34 mouse cellular contexts compared by ENCODE assay signal in genomic region chr8:57337271-57338030, GRCm38 (mm10). TPM values are rescaled to one million over a fixed set of nuclear protein-coding genes. Genes with fewer than 3 reads are reported as not detected.
DNase-seq lines count a peak whose midpoint lies in the region; ATAC-seq lines count a peak whose summit lies in the region.
"Had no signal": no experiment of that assay in that cellular context is flagged by ENCODE, and none has a peak within 500 bp of the region (broad histone marks: within the 10 kb centered on the region; RNA-seq: fewer than 3 reads in every experiment).

No protein-coding gene starts in this region.

- no peak for DNase-seq in heart, embryonic 10.5 days (ENCODE audit: low spot score)
- DNase-seq in hindbrain, embryonic 11.5 days (ENCODE audit: low spot score), result peak; percentile 35
- peak; percentile 9 for DNase-seq in neural tube, embryonic 11.5 days (ENCODE audit: low spot score)
- DNase-seq: adrenal gland, postnatal 14 days; cerebellum, adult 11 months; cerebellum, adult 9-10 months; cerebellum, postnatal 36 days; gastrocnemius, postnatal 25 days; heart, adult 2 months; heart, postnatal 36 days; kidney, adult 9 months; kidney, postnatal 10 days; layer of hippocampus, postnatal 36 days; left cerebral cortex, postnatal 4 days; liver; lung, adult 2 months; lung, postnatal 10 days; retina, postnatal 1 day; right cerebral cortex, postnatal 14 days; thymus, postnatal 4 days had no signal

- no peaks in the 10 kb centered on the region for H3K36me3 ChIP-seq in heart, embryonic 11.5 days (ENCODE audit: control insufficient read depth, insufficient read depth, low read length)
- H3K36me3 ChIP-seq in heart, embryonic 10.5 days, result no peaks in the 10 kb centered on the region
- H3K36me3 ChIP-seq in hindbrain, embryonic 11.5 days (ENCODE audit: control insufficient read depth, insufficient read depth, low read length), result no peaks in the 10 kb centered on the region
- H3K36me3 ChIP-seq in hindbrain, embryonic 13.5 days, result no peaks in the 10 kb centered on the region
- H3K36me3 ChIP-seq in embryonic facial prominence, embryonic 13.5 days, result no peaks in the 10 kb centered on the region
- no peaks in the 10 kb centered on the region for H3K36me3 ChIP-seq in neural tube, embryonic 11.5 days (ENCODE audit: control insufficient read depth, insufficient read depth, low read length)
- H3K36me3 ChIP-seq: embryonic facial prominence, embryonic 12.5 days; forebrain, embryonic 12.5 days; hindbrain, embryonic 15.5 days; intestine, embryonic 15.5 days; midbrain, embryonic 10.5 days had no signal

- H3K4me1 ChIP-seq in heart, embryonic 11.5 days (ENCODE audit: control insufficient read depth, insufficient read depth, low read length), result peaks cover 38% of the 10 kb centered on the region
- peaks cover 37% of the 10 kb centered on the region for H3K4me1 ChIP-seq in heart, embryonic 10.5 days
- H3K4me1 ChIP-seq in hindbrain, embryonic 11.5 days (replicated peaks; ENCODE audit: control insufficient read depth, insufficient read depth, low read length), result peaks cover 3% of the 10 kb centered on the region; the same call in 1 of the 2 replicates
- peaks cover 11% of the 10 kb centered on the region for H3K4me1 ChIP-seq in hindbrain, embryonic 13.5 days (replicated peaks)
- peaks cover 14% of the 10 kb centered on the region for H3K4me1 ChIP-seq in embryonic facial prominence, embryonic 13.5 days
- H3K4me1 ChIP-seq in neural tube, embryonic 11.5 days (ENCODE audit: control insufficient read depth, insufficient read depth, low read length), result 0 out of 2 replicates have a peak, but pooled peaks cover 3% of the 10 kb centered on the region

- H3K4me3 ChIP-seq in heart, embryonic 11.5 days (ENCODE audit: low read depth, low read length), result no peak overlapping the region
- H3K4me3 ChIP-seq in heart, embryonic 10.5 days, result no peak overlapping the region
- no peak overlapping the region for H3K4me3 ChIP-seq in hindbrain, embryonic 11.5 days (ENCODE audit: low read depth, low read length)
- no peak overlapping the region for H3K4me3 ChIP-seq in hindbrain, embryonic 13.5 days
- no peak overlapping the region for H3K4me3 ChIP-seq in embryonic facial prominence, embryonic 13.5 days
- no peak overlapping the region for H3K4me3 ChIP-seq in neural tube, embryonic 11.5 days (ENCODE audit: low read depth, low read length)
- H3K4me3 ChIP-seq: embryonic facial prominence, embryonic 12.5 days; forebrain, embryonic 12.5 days; heart, adult 2 months; hindbrain, embryonic 15.5 days; intestine, embryonic 15.5 days; midbrain, embryonic 10.5 days; myocyte had no signal

- no peaks in the 10 kb centered on the region for H3K27me3 ChIP-seq in heart, embryonic 11.5 days (ENCODE audit: control insufficient read depth, insufficient read depth, low read length)
- peaks cover 27% of the 10 kb centered on the region for H3K27me3 ChIP-seq in heart, embryonic 10.5 days (ENCODE audit: insufficient read depth, poor library complexity, severe bottlenecking)
- peaks cover 97% of the 10 kb centered on the region for H3K27me3 ChIP-seq in hindbrain, embryonic 11.5 days (ENCODE audit: control insufficient read depth, insufficient read depth, low read length)
- H3K27me3 ChIP-seq in hindbrain, embryonic 13.5 days, result peaks cover 100% of the 10 kb centered on the region
- H3K27me3 ChIP-seq in embryonic facial prominence, embryonic 13.5 days, result peaks cover 99% of the 10 kb centered on the region
- H3K27me3 ChIP-seq in neural tube, embryonic 11.5 days (ENCODE audit: control insufficient read depth, insufficient read depth, low read length), result peaks cover 98% of the 10 kb centered on the region

- H3K27ac ChIP-seq in heart, embryonic 11.5 days (ENCODE audit: low read depth, low read length), result no peak overlapping the region
- no peak overlapping the region for H3K27ac ChIP-seq in heart, embryonic 10.5 days
- no peak overlapping the region for H3K27ac ChIP-seq in hindbrain, embryonic 11.5 days (ENCODE audit: low read depth, low read length)
- no peak overlapping the region for H3K27ac ChIP-seq in hindbrain, embryonic 13.5 days
- peak overlapping the region; percentile 28; the same call in 1 of the 2 replicates for H3K27ac ChIP-seq in embryonic facial prominence, embryonic 13.5 days
- no peak overlapping the region for H3K27ac ChIP-seq in neural tube, embryonic 11.5 days (ENCODE audit: low read depth, low read length)
- H3K27ac ChIP-seq: embryonic facial prominence, embryonic 12.5 days; forebrain, embryonic 12.5 days; heart, adult 2 months; hindbrain, embryonic 15.5 days; intestine, embryonic 15.5 days; liver, embryonic 14.5 days; midbrain, embryonic 10.5 days had no signal

- 55% methylated on average over 4 of the region's 4 CpGs for WGBS in heart, embryonic 11.5 days (ENCODE audit: insufficient replicate concordance)
- 55% methylated on average over 4 of the region's 4 CpGs for WGBS in heart, embryonic 10.5 days
- 32% methylated on average over 4 of the region's 4 CpGs for WGBS in hindbrain, embryonic 11.5 days
- WGBS in hindbrain, embryonic 13.5 days, result 37% methylated on average over 4 of the region's 4 CpGs
- 31% methylated on average over 4 of the region's 4 CpGs for WGBS in embryonic facial prominence, embryonic 13.5 days
- 34% methylated on average over 4 of the region's 4 CpGs for WGBS in neural tube, embryonic 11.5 days

- peak overlapping the region; percentile 14; the same call in 1 of the 2 replicates for H3K4me2 ChIP-seq in heart, embryonic 11.5 days
- no peak overlapping the region for H3K4me2 ChIP-seq in hindbrain, embryonic 11.5 days (replicated peaks; ENCODE audit: low read depth, low read length)
- no peak overlapping the region for H3K4me2 ChIP-seq in hindbrain, embryonic 13.5 days
- H3K4me2 ChIP-seq in embryonic facial prominence, embryonic 13.5 days, result peak overlapping the region; percentile 16; the same call in 1 of the 2 replicates
- no peak overlapping the region for H3K4me2 ChIP-seq in neural tube, embryonic 11.5 days (ENCODE audit: low read depth)
- H3K4me2 ChIP-seq: embryonic facial prominence, embryonic 12.5 days; forebrain, embryonic 12.5 days; hindbrain, embryonic 15.5 days; intestine, embryonic 15.5 days had no signal

- H3K9me3 ChIP-seq in heart, embryonic 11.5 days (replicated peaks; ENCODE audit: control insufficient read depth, low read length), result no peaks in the 10 kb centered on the region
- no peaks in the 10 kb centered on the region for H3K9me3 ChIP-seq in heart, embryonic 10.5 days
- H3K9me3 ChIP-seq in hindbrain, embryonic 11.5 days (ENCODE audit: control insufficient read depth, low read length), result no peaks in the 10 kb centered on the region
- H3K9me3 ChIP-seq in hindbrain, embryonic 13.5 days, result no peaks in the 10 kb centered on the region
- no peaks in the 10 kb centered on the region for H3K9me3 ChIP-seq in embryonic facial prominence, embryonic 13.5 days
- no peaks in the 10 kb centered on the region for H3K9me3 ChIP-seq in neural tube, embryonic 11.5 days (ENCODE audit: control insufficient read depth, low read length)
- H3K9me3 ChIP-seq: embryonic facial prominence, embryonic 12.5 days; forebrain, embryonic 12.5 days; hindbrain, embryonic 15.5 days; intestine, embryonic 15.5 days; midbrain, embryonic 10.5 days had no signal

- no peak overlapping the region for H3K9ac ChIP-seq in heart, embryonic 11.5 days (ENCODE audit: low read depth, low read length)
- no peak overlapping the region for H3K9ac ChIP-seq in hindbrain, embryonic 11.5 days (ENCODE audit: low read depth, low read length)
- H3K9ac ChIP-seq in hindbrain, embryonic 13.5 days, result no peak overlapping the region
- no peak overlapping the region; the same call in 1 of the 2 replicates for H3K9ac ChIP-seq in embryonic facial prominence, embryonic 13.5 days
- H3K9ac ChIP-seq in neural tube, embryonic 11.5 days (ENCODE audit: low read length), result no peak overlapping the region
- H3K9ac ChIP-seq: embryonic facial prominence, embryonic 12.5 days; forebrain, embryonic 12.5 days; hindbrain, embryonic 15.5 days; intestine, embryonic 15.5 days; liver, embryonic 14.5 days had no signal

- no peak for ATAC-seq in heart, embryonic 11.5 days (replicated peaks; ENCODE audit: insufficient number of reproducible peaks, low FRiP score, low TSS enrichment)
- ATAC-seq in hindbrain, embryonic 11.5 days (ENCODE audit: low FRiP score), result no peak
- no peak for ATAC-seq in hindbrain, embryonic 13.5 days (ENCODE audit: low FRiP score)
- ATAC-seq in embryonic facial prominence, embryonic 13.5 days (ENCODE audit: insufficient number of reproducible peaks, insufficient read depth, low FRiP score, low TSS enrichment, low read depth), result no peak
- ATAC-seq in neural tube, embryonic 11.5 days (ENCODE audit: insufficient read depth, low FRiP score, low TSS enrichment), result no peak
- no peak for ATAC-seq in megakaryocyte-erythroid progenitor cell, adult 5-6 weeks (replicated peaks; ENCODE audit: low FRiP score, low TSS enrichment, poor library complexity, severe bottlenecking)
- ATAC-seq: CD4-positive, CD25-positive, alpha-beta regulatory T cell, adult 4 months; intestine, embryonic 15.5 days had no signal

RNA-seq across cellular contexts. Expression of gene Hand2, which starts 16.7 kb away (rescaled TPM):
- polyA plus RNA-seq in heart, embryonic 11.5 days (2014; fragmentation: Nextera tagmentation; extraction: Ambion mirVana), result 17.2 and 17.9 TPM in 2 replicates
- polyA plus RNA-seq in heart, embryonic 10.5 days (2016; fragmentation: Nextera tagmentation; extraction: Ambion mirVana), result 10.3 and 16.7 TPM in 2 replicates
- 0.10 TPM in 1 of 2 replicates, not detected in the other for polyA plus RNA-seq in hindbrain, embryonic 11.5 days (2014; fragmentation: Nextera tagmentation; extraction: Ambion mirVana)
- not detected in 2 replicates for polyA plus RNA-seq in hindbrain, embryonic 13.5 days (2015; fragmentation: Nextera tagmentation; extraction: Ambion mirVana)
- 2.8 and 8.3 TPM in 2 replicates for polyA plus RNA-seq in embryonic facial prominence, embryonic 13.5 days (2015; fragmentation: Nextera tagmentation; extraction: Ambion mirVana)
- 0.20 TPM in 1 of 2 replicates, not detected in the other for polyA plus RNA-seq in neural tube, embryonic 11.5 days (2014; fragmentation: Nextera tagmentation; extraction: Ambion mirVana)
- not detected in 2 replicates for total RNA-seq in megakaryocyte-erythroid progenitor cell, adult 5-6 weeks (2014; fragmentation: Nextera tagmentation)
- total RNA-seq in megakaryocyte-erythroid progenitor cell, adult 5-6 weeks (2017), result not detected in 2 replicates
- total RNA-seq: layer of hippocampus, postnatal 36 days; left cerebral cortex, postnatal 4 days; midbrain, postnatal 0 days had no signal
- polyA plus RNA-seq: CD4-positive, CD25-positive, alpha-beta regulatory T cell, adult 4 months; forebrain, embryonic 12.5 days; hindbrain, embryonic 15.5 days; midbrain, embryonic 10.5 days; midbrain, postnatal 0 days; myocyte; neural tube, embryonic 14.5 days had no signal

Comparison
In these comparisons a context has a peak if more than half of its experiments do, and no peak if none do; other contexts are left out.
1. H3K4me2 ChIP-seq: peak in heart, embryonic 11.5 days (single experiment) and embryonic facial prominence, embryonic 13.5 days (single experiment); none in hindbrain, embryonic 11.5 days (single experiment), hindbrain, embryonic 13.5 days (single experiment) and neural tube, embryonic 11.5 days (single experiment).